Mouse (Mus musculus) gonadal fat pad, adult 2 months (tissue): ENCODE measurements around the gene Adarb1. TPM values are rescaled to one million over a fixed set of nuclear protein-coding genes. Genes with fewer than 3 reads are reported as not detected.

Experiments used
- DNase-seq: peaks from one replicate; pipeline ENCODE4 v3.0.0-alpha.2; 2012; ENCODE audit warnings: low read depth
- polyA plus RNA-seq: library from polyadenylated mRNA; depleted of rRNA; stranded (reverse); fragments of >200 nt; gene quantifications from 2 replicates; pipeline ENCODE4 v1.2.3, GENCODE M21; 2012; rRNA removed

Gene Adarb1
- 11.0 and 12.7 TPM in 2 replicates for polyA plus RNA-seq

- DNase-seq = no peak
Observed at GRCm38 (mm10) chr10:77418138-77418537, at the start of gene Adarb1. Gene Adarb1, minus strand, starts transcription at chr10:77418270.

- no peak for DNase-seq
Observed at GRCm38 (mm10) chr10:77467407-77467806, 49.3 kb upstream of the Adarb1 start.

- DNase-seq = no peak
Observed at GRCm38 (mm10) chr10:77465902-77466301, 47.8 kb upstream of the Adarb1 start.

GRCm38 (mm10) chr10:77464181-77464936, 46.3 kb upstream of the Adarb1 start:
- DNase-seq = no peak

GRCm38 (mm10) chr10:77461161-77461560, 43.1 kb upstream of the Adarb1 start:
- DNase-seq = no peak

GRCm38 (mm10) chr10:77457701-77458100, 39.6 kb upstream of the Adarb1 start:
- DNase-seq = no peak

GRCm38 (mm10) chr10:77456507-77456906, 38.4 kb upstream of the Adarb1 start:
- DNase-seq = no peak

GRCm38 (mm10) chr10:77455251-77456010, 37.4 kb upstream of the Adarb1 start:
- no peak for DNase-seq

- no peak for DNase-seq
Observed at GRCm38 (mm10) chr10:77454795-77455194, 36.7 kb upstream of the Adarb1 start.

- DNase-seq = no peak
Observed at GRCm38 (mm10) chr10:77451822-77452221, 33.8 kb upstream of the Adarb1 start.

GRCm38 (mm10) chr10:77450159-77450464, 32.0 kb upstream of the Adarb1 start:
- DNase-seq = no peak

GRCm38 (mm10) chr10:77449315-77450158, 31.5 kb upstream of the Adarb1 start:
- DNase-seq = no peak

- no peak for DNase-seq
Observed at GRCm38 (mm10) chr10:77448698-77449247, 30.7 kb upstream of the Adarb1 start.

GRCm38 (mm10) chr10:77448209-77448608, 30.1 kb upstream of the Adarb1 start:
- DNase-seq = no peak

- no peak for DNase-seq
Observed at GRCm38 (mm10) chr10:77447755-77448154, 29.7 kb upstream of the Adarb1 start.

GRCm38 (mm10) chr10:77442250-77442649, 24.2 kb upstream of the Adarb1 start:
- DNase-seq = no peak

- DNase-seq = no peak
Observed at GRCm38 (mm10) chr10:77441812-77442211, 23.7 kb upstream of the Adarb1 start.

- DNase-seq = peak; percentile 71
Observed at GRCm38 (mm10) chr10:77440841-77441755, 23.0 kb upstream of the Adarb1 start.

- no peak for DNase-seq
Observed at GRCm38 (mm10) chr10:77440286-77440685, 22.2 kb upstream of the Adarb1 start.

- DNase-seq = no peak
Observed at GRCm38 (mm10) chr10:77439026-77439425, 21.0 kb upstream of the Adarb1 start.

- DNase-seq = no peak
Observed at GRCm38 (mm10) chr10:77438021-77438420, 20.0 kb upstream of the Adarb1 start.
